Mouse (Mus musculus) liver, adult (tissue): Measurements from ENCODE around the gene Tbccd1.

Experiments
- GATA4 ChIP-seq: IDR thresholded peaks from 2 replicates; pipeline ENCODE4 v1.6.1; 2014; ENCODE audit warnings: mild to moderate bottlenecking, low read length; ENCODE audit not compliant: insufficient replicate concordance

The Tbccd1 gene

DNA sequence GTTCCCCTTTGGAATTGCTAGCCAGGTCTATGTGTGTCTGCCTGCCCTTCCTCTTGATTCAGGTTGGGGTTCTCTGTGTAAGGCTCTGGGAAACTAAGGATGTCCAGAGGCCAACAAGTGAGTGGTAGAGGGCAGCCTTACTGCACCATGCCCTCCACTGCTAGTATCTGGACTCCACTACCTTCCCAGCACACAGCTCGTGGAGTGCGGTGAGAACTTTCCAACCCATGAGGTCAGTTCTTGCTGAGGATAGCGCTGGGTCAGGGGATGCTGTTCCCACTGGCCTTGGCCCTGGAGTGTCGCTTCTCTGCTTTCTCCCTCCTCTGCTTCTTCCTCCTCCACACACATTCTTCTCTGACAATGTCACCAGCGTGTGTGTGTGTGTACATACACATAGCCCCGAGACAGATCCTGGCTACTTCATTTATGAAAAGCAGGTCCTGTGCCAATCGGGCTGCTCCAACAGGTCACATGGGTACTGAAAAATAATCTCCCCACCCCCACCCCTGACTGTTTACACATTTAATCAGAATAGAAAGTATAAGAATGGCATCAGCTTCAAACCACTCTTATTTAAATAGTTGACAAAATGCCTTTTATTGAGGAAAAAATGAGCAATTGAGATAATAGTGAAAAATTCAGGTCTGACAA lies 22.6 kb upstream of the Tbccd1 start:
- no peak for TF ChIP-seq GATA4

DNA sequence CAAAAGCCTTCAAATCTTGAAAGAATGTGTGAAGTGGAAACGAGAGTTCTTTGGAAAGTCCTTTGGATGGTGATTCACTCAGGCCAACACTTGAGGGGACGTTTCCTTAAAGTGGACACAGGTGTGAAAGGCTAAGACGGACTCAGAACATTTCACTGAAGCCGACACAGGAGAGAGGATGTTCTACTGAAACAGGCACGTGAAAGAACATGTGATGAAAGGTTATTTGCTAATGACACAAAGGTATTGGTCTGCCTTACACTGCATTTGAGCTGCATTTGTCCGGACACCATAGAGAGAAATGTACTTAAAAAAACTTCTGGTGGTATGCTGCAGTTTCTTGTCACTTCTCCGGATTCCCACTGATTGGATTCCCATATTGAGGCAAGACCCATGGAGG lies 21.2 kb upstream of the Tbccd1 start:
- no peak for TF ChIP-seq GATA4

DNA sequence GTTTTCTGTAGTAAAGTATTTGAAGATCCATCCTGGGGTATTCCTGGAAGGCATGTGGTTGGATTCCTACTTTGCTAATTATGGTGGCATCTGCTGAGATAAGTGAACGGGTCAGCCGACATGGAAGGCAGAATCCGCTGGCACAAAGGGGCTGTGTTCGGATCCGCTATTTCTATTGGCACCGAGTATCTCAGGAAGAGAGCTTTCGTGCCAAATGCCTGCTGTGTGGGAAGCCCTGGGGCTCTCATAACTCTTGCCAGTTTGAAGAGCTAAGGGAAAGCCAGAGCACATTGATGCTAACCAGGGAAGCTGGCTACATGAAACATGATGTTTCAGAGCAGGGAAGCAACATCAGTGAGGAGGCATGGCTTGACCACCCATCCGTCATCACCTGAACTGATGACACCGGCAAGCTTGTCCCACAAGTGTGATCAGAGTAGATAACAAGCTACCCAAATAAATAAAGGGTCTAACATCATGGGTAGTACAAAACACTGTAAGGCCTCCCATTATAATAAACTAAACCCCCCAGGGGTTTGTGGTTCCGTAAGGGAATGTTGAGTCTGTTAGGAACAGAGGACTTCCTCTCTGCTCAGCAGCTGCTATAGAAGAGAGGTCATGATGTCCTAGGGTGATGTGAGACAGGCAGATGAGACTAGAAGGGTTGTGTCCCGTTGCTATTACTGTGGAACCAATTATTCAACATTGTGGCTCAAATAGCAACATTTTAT lies 20.4 kb upstream of the Tbccd1 start:
- no peak for TF ChIP-seq GATA4

- TF ChIP-seq GATA4 = no peak
Observed at GRCm38 (mm10) chr16:22876218-22877043, 19.0 kb upstream of the Tbccd1 start.

GRCm38 (mm10) chr16:22873369-22873768 lies 15.9 kb upstream of the Tbccd1 start:
- TF ChIP-seq GATA4 = no peak

DNA sequence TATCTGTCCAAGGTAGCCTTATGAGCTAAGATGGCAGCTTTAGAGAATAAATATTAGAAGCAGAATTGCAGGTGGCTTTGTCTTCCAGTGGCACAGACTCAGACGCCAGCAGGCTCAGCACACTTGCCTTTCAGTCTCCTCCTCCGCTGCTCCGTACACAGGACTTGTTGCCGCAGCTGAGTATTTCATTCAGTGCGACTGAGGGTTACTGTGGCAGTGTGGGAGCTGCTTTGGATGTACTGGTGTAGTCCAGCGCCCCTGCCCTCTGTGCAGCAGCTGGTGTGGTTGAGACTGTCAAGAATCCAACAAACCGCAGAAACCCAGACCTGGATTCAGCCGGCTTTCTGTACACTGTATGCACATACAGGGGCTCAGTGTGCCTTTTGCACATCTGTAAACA lies 14.9 kb upstream of the Tbccd1 start:
- TF ChIP-seq GATA4 = no peak

GRCm38 (mm10) chr16:22856773-22857172 lies 696 bp downstream of the Tbccd1 start:
- no peak for TF ChIP-seq GATA4

- no peak for TF ChIP-seq GATA4
Observed at GRCm38 (mm10) chr16:22852709-22853108, 4.8 kb downstream of the Tbccd1 start.

DNA sequence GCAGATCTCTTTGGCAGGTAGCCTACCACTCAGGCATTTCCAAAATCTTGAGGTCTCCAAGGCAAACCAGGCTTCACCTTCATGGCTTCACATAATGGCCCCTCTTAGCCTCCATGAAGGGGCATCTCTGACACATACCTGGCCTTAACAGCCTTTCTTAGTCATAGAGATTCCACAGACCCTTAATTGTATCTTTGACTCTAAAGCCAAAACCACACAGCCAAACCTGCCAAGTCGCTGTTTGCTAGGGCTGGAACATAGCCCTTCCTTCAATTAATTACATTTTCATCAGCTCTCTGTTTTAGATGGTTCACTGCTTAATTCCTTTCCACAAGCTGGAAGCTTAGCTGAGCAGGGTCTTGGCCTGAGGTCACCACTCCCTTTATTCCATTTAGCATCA lies 9.1 kb downstream of the Tbccd1 start:
- no peak for TF ChIP-seq GATA4

DNA sequence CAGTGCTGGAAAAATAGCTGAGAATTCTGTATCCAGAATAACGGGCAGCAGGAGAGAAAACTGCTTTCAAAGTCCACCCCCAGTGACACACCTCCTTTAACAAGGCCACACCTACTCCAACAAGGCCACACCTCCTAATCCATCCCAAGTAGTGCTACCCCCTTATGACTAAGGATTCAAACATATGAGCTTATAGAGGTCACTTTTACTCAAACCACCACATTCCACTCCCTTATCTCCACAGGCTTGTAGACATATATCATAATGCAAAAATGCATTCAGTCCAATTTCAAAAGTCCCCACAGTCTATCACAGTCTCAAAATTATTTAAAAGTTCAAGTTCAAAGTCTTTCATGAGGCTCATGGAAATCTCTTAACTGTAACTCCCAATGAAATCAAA lies 9.8 kb downstream of the Tbccd1 start:
- no peak for TF ChIP-seq GATA4

DNA sequence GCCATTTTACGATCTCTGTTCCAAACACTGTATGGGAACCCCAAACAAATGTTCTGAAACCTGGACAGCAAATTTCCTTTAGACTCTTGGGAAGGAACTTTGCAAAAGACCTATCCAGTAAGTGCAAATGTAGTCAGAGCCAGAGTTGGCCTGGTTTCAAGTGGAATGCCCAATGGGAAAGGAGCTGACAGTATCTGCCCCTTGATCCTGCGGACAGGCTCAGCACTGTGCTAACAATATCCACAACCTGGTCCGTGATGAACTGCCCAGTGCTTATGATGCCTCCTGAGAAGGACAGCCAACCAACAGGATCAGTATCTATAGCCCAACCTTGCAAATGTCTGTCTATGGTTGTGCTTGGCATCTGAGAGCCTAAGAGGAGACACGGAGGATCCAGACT lies 12.0 kb downstream of the Tbccd1 start:
- TF ChIP-seq GATA4 = no peak

GRCm38 (mm10) chr16:22844834-22845233 lies 12.6 kb downstream of the Tbccd1 start:
- no peak for TF ChIP-seq GATA4

- TF ChIP-seq GATA4 = no peak
Observed at GRCm38 (mm10) chr16:22844061-22844801, 13.2 kb downstream of the Tbccd1 start.

GRCm38 (mm10) chr16:22842871-22843270 lies 14.6 kb downstream of the Tbccd1 start:
- no peak for TF ChIP-seq GATA4

DNA sequence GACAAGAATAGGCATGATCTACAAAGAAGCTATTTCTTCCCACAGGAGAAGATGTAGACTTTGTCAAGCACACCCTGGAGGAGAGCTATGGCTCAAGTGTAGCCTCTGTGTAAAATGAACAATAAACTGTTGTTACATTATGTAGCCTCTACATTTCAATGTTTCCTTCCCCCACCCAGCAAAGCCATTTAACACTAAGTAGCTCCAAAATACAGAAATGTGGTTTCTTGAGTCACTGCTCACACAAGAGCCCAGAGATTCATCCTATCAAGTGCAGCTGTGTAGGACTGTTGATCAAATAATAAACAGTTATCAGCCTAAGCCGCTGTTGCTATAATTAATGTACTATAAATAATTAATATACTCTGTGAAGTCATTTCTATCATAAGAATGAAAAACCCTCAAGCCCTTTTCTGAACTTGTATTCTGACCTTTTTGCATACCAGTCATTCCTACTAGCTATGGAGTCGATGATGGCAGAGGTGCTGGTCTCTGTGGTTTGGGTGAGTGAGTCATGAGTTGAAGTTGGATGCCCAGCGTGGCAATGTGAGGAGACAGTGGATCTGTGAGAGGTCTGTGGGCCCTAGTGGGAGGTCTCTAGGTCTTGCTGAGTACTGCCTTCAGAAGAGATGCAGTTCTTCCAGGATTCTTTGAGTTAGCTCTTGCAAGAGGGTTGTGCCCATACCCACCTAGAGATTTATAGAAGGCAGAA lies 18.2 kb downstream of the Tbccd1 start:
- TF ChIP-seq GATA4 = no peak
